Mouse (Mus musculus) embryo, embryonic 10 days (tissue): Measurements from ENCODE around the gene Ncapg2.

Experiments
- DNase-seq: peaks from one replicate; pipeline ENCODE4 v3.0.0-alpha.2; 2015; ENCODE audit warnings: low spot score

Gene Ncapg2

DNA sequence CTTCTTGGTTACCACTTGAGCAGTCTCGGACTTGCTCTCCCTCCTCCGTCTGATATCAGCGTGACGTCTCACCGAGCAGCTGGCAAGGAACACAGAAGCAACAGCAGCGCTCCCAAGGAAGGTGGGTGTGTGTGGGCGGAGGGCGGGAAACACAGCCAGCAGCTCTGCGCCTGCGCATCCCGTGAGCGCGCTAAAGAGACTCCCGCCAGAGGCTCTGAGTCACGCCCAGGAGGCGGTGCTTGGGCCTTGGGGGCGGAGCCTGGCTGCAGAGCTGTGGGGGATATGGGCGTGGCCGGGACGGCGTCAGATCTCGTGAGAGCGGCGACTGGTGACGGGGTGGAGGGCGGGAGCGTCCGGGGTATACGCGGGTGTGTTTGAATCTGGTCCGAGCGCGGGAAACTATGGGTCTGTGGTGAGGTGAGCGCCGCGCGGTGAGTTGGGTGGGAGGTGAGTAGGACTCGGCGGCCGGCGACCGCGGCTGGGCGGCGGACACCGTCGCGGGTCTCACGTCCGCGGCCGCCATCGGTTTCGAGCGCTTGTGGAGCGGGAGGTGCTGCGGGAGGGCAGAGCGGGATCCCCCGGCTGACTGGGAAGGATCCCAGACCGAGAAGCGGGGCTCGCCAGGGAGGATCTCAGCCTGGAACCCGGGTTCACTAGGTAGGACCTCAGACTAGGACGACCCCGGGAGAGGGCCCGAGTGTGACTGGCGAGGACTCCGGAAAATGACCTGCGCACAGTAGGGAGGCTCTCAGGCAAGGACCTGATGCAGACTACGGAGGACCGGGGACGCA lies at the start of gene Ncapg2:
Ncapg2 (plus strand) TSS at position 358 of the 791 bp plus-strand sequence.
- DNase-seq = peak; percentile 98

DNA sequence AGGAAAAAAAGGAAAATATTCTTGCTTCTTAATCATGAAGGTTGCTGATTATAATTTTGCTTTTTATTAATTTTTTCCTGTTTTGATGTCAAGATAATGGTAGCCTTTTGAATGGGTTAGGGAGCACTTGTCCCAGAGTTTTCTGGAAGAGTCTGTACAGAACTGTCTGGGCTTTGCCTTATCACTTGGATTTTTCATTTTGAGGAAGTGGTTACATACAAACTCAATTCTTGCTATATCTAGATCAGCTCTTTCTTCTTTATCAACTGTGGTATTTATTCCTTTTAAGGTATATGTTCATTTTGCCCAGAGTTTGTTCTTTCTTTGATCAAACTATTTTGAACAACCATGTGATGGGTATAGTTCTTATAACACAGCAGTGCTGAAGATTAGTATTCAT lies 43.1 kb upstream of the Ncapg2 start:
- no peak for DNase-seq

DNA sequence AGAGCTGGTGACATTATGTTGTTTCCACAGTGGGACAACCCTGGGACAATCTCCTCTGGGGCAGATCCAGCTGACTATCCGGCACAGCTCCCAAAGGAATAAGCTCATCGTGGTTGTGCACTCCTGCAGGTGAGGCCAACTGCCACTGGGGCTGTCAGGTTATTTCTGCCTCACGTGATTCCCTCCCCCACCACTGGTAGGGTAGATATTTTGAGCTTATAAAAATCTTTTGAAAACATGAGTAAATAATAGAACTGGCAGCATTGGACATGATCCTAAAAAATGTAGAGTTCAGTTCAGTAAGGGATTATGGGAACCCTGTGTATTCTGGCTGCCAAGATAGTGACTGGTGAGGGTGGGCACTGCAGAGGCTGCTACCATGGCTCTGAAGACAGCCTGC lies 38.3 kb upstream of the Ncapg2 start:
- no peak for DNase-seq

DNA sequence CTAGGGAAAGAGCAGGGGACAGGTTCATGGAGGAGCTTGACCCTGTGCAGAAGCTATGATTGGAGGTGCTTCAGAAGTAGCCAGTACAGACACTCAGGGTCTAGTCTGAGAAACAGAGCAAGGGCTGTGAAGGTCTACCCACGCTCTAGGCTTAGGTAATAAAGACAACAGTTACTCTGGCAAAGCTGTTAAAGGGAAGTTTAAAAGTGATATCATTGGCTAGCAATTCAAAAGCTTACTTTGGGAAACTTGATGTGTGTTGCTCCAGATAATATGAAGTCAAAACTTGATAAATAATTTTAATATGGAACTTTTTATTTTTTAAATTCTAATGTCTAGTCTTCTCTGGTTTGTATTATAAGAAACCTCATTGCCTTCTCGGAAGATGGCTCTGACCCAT lies 37.9 kb upstream of the Ncapg2 start:
- no peak for DNase-seq

DNA sequence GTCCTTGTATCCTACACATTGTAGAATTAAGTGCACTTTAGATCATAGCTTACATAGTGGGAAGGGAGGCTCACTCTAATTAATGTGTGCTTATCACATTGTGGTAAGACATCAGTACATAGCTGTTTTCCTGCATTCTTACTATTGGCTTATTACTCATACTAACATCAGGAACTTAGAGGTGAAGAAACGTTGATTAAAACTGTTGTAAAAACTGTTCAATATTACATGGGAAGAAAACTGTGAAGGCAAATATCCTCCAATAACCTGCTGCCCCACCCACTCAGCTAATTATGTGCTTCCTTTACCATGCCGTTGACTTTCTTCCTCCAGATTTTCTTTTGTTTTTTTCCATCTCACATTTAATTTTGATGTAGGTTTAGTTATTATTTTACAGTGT lies 36.3 kb upstream of the Ncapg2 start:
- no peak for DNase-seq

DNA sequence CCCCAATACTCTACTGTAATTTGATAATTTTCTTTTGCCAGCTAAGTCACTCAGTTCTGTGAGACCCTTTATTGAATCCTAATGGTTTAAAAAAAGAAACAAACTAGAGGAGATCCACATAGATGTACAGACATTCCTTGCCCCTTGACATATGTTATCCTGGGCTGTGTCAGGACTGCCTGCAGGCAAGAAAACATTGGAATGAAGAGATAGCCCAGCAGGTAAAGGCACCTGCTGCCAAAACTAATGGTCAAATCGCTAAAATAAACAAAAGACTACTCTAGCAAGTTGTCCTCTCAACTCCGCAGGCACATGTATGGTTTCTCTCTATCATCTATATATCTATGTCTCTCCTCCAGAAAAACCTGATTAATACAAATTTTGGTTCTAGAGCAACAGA lies 22.1 kb upstream of the Ncapg2 start:
- no peak for DNase-seq

DNA sequence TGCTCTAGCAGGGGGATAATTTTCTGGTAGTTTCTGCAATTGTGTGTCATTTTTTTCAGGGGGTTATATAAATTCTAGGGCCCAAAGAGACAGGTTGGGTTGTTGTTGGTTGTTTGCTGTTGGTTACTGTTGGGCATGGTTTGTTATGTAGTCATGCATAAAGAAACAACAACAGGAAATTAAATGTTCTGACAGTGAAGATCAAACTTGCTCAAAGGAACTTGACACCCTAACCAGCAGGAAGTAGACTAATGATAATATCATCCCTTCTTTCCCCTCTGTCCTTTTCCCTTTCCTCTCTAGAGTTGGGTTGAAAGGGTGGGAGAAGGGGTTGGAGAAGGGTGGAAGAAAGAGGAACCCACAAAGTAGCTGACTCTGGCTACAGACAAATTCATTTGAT lies 21.2 kb upstream of the Ncapg2 start:
- DNase-seq = no peak

DNA sequence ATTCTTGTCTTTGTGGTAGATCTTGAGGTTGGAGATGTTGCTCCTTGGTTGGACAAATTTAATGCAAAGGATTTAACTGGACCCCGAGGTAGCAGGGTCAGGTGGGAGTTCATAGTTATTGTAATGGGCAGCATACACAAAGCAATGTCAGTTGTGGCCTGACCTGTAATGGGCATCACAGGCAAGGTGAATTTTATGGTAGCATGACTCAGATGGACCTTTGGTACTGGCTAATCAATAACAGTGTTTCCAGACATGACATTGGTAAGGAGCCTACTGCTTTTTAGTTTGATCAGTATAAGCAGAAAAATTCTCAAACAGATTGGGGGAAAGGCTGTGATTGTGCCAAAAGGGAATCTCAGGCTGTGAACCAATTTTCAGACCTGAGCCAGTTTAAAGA lies 18.4 kb upstream of the Ncapg2 start:
- no peak for DNase-seq

DNA sequence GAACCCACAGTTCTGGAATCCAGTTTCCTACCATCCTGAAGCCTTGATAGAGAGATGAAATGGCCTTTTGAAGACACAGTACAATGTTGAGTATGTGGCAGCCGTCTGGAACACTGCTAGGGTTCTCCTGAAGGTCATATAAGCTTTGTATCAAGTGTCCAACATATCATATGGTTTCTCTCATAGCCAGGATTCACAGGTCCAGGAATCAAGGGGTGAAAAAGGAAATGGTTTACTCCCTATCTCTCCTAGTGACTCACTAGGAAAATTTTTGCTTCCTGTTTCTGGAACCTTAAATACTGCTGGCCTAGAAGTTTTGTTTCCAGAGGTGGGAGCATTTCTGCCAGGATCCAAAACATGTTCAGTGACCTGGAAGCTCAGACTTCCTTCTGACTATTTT lies 15.3 kb upstream of the Ncapg2 start:
- no peak for DNase-seq

DNA sequence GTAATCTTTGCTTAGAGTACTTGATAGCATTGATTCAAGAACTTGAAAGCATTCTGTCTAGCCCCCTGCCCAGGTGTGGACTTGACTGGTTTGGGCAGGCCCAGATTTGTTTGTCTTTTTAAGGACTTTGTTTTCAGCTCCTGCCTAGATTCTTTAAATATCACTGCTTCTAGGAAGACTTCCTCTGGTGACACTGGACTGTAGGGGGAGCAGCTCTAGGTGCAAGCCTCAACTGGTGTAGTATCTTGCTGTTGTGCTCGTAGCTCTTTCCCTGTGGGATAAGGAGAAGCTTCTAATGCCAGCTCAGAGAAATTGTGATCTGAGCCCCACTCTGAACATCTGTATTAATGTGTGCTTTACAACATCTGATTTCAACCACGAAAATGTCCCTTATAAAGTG lies 10.9 kb upstream of the Ncapg2 start:
- no peak for DNase-seq

DNA sequence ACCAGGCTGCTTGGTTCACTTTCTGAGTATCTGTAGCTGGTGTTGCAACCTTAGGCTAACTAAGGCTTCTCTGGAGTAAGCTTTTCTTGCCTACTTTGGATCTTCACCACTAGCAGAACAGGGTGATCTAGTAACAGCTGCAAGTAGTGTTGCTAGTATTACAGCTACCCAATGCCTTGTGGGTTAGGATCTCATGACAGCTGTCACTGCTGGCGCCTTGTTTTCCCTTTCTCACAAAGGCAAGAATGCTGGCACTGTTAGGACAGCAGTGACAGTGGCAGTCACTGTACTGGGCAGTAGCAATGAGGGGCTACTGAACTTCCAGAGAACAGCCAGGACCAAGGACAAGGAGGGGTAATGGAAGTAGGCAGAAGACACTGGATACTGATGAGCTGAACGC lies 9.9 kb upstream of the Ncapg2 start:
- DNase-seq = no peak

DNA sequence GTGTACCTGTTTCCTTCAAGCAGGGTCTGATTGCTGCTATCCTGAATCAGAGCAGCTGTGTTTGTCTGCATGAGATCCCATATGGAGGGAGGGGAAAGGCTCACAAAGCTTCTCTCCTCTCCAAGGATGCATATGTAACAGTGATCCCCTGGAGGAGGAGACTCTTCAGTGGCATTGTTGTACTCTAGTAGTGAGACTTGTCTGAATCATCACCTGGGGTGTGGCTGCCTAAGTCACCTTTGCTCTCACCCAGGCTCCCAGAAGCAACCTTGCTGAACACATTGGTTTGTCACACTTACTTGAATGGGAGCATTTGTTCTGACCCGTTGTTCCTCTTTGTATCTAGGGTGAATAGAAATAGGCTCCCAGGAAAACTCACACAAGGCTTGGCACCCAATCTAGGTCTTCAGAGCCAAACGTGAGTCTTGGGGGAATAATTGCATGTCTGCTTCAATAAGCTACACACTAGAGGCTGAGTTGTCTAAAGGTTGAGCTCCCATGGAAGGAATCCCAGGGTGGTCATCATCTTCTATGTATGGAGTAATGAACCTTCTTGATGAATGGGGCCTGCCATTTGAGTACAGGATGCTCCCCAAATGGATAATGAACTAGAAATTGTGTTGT lies 9.0 kb upstream of the Ncapg2 start:
- DNase-seq = no peak

DNA sequence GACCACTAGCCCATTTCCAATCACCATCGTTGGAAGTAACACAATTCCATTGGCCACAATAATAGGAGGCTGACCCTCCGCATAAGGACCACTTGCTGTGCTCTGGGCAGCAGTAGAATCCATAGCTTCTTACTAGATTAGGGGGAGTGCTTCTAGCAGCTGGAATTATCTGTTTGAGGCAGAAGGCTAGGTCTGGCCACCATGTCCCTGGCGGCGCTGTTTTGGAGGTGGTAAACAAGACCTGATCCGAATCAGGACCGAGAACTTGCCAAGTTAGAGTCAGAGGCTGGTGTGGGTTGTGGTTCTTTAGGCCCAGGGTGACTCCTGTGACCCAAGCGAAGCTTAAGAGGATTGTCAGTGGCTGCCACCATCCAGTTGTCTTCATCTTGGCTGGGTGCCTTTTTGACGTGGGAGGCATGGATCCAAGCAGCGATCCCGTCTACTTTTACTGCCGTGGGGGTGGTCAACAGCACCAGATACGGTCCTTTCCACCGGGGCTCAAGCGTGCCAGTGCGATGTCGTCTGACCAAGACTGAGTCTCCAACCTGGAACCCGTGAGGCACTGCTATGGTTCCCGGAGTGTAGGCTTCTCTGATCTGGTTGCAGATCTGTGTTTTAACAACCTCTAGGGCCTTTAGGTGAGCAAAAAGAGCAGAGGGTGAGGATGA lies 1.1 kb upstream of the Ncapg2 start:
- DNase-seq = no peak

DNA sequence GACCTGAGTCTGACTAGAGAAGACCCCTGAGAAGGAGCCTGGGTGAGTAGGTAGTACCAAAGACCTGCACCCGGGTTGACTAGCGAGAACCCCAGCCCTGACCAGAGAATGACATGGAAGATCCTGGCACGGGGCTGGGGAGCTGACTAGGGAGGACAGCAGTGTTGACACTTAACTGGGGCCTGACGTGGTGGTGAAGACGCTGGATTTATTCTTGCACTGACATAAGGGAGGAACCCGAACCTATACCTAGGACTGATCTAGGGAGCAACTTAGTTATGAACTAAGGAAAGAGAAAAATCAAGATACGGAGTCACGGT lies 594 bp downstream of the Ncapg2 start:
- DNase-seq = peak; percentile 23

DNA sequence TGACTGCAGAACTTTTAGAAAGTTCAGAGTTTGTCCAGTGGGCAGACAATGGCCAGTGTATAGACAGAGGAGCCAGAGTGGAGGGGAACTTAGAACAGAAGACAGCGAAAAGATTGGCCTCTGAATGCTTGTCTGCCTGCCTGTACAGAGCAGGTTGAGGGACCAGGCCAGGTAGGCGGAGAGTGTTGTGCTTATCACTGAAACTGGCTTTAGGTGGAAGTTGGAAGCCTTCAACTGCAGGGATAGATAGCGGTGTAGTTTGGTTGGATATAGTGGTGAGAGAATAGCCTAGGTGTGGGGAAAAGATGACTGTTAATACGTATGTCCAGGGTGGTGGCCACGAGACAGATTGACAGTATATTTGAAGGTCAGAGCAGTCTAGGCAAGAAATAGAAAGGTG lies 2.7 kb downstream of the Ncapg2 start:
- no peak for DNase-seq

DNA sequence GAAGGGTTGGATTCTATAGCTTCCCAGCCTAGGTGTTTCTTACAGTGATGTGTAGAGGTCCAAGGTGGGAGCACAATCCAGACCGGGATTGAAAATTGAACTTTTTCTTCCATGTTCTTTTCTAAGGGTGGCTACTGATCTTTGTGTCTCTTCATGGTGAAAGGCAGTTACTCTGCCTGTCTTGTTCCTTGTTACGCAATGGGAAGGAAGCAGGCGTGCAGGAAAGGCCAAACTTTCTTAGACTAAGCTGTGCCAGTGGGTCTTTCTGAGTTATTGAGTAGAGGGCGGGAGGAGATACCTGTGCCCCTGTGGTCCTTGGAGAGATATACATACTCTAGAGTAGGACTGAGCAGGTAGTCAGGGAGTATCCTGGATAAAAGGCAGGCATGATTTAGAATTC lies 9.7 kb downstream of the Ncapg2 start:
- no peak for DNase-seq

DNA sequence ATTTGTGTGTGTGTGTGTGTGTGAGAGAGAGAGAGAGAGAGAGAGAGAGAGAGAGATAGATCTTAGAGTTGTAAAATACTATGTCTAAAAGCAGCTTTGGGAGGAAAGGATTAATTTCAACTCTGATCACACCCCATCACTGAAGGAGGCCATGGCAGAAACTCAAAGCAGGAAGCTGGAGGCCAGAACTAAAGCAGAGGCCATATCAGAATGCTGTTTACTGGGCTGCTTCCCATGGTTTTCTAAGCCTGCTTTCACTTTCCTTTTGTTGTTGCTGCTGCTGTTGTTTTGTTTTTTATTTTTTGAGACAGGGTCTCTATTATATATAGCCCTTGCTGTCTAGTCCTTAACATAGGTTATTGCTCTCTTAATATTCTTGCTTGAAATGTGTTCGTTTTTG lies 11.3 kb downstream of the Ncapg2 start:
- no peak for DNase-seq

DNA sequence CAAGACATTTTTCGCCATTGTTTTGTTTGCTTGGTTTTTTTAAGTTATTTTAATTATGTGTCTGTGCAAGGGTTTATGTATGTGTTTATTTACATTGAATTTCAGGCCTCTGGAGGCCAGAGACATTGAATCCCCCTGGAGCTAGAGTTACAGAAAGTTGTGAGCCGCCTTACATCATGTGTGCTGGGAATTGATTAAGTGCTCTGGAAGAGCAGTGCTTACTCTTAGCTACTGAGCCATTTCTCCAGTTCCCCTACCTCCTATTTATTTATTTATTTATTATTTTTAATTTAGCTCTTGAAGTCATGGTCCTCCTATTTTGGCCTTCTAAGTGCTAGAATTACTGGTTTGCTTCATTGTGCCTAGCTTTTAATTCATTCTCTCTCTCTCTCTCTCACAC lies 16.5 kb downstream of the Ncapg2 start:
- DNase-seq = no peak

DNA sequence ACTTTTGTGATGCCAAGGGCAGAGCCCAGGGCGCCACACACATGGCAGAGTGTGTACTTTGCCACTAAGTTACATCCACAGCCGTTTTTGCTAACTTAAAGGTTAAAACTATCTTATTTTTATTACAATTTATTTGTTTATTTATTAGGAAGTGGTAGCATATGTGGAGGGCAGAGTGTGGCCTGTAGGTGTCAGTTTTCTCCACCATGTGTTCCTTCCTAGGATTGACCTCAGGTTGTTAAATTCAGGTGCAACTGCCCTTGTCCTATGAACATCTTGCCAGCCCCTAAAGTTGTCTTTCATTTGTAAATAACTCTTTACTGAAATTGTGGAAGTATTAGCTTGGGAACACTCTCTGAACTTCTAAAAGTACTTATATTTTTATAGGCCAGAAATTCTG lies 20.2 kb downstream of the Ncapg2 start:
- no peak for DNase-seq

DNA sequence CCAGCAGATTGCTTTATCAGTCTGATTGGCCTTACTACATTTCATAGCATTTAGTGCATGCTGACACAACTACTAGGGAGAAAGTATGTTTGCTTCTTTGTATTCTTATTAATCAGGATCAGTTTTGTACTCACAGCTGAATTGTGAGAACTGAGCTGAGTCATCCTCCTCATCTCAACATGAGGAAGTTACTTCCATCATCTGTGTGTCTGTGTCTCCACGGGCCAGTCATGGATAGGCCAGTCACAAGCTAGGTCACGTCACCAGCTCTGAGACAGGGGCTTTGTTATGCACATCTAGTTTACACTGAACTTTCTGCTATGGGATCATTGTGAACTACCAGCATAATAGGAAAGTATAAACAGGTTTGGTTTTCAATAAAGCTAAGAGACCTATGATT lies 28.5 kb downstream of the Ncapg2 start:
- DNase-seq = no peak

DNA sequence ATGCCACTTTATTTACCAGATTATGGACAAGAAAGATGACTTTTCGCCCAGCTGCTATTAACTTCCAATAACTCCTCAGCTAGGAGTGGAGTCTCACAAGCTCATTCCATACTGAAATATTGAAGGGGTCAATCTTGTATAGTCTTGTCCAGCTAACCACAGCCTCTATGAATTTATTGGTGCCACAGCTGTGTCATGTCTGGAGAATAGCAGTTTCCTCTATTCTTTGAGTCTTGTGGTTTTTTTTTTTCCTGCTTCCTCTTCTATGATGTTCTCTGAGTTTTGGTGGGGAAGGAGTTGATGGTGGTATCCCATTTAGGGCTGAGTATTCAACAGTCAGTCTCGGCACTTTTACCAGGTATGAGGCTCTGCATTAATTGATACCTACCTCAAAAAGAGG lies 30.0 kb downstream of the Ncapg2 start:
- DNase-seq = no peak

DNA sequence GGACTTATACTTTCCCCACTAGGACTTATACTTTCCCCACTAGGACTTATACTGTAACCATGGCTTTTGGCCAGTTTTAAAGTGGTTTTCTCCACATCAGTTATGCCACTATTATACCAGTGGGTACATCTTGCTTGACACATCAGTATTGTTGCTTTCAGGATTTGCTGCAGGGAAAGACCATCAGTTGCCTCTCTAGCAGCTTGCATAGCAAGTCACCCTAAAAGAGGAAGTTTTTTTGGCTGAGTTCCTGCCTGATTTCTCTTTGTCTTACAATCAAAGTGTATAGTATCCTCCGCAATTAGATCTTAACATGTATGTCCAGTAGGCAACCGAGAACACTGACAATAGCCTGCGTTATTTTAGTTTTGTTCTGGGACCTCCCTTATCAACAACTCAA lies 30.9 kb downstream of the Ncapg2 start:
- no peak for DNase-seq

DNA sequence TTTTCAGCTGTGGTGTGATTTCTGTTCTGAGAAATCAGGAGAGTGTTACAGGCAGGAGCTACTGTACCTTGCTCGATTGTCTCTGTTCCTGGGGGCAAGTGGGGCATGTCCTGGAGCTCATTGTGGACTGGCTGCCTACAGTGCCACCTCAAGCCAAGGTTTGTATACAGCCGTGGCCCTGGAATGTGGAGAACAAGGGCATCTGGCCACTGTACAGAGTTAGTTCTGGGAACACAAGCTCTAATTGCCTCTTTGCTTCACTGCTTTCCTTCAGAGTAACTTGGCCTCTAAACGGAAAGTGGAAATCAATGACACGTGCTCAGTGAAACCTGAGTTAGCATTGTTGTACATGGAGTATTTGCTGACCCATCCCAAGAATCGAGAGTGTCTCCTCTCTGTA lies 33.4 kb downstream of the Ncapg2 start:
- DNase-seq = no peak

DNA sequence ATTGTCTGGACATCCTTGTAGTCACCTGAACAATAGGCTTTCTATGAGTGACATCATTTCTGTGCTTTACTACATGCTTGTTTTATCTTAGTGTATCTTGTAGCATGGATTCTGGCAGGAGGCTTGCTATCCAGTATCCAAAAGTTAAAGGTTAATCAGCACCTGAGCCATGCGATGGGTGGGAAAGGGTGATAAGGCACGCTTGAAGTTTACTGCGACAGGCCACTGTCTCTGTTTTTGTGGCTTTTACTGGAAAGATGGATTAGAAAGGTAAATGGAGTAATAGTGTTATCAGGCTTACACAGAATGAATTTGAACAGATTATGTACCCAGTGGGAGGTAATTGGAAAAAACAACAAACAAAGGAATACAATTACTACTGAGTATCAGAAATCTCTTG lies 37.0 kb downstream of the Ncapg2 start:
- no peak for DNase-seq
